Mouse (Mus musculus): Measurements from ENCODE around the gene Hbq1a.

GRCm38 (mm10) chr11:32250880-32251763 lies 48.7 kb upstream of the Hbq1a start:
- TF ChIP-seq ZC3H11A (IDR thresholded peaks at IDR 0.05; ENCODE audit: low read depth, low read length) (no peak), CTCF (IDR thresholded peaks at IDR 0.05 in 2 of 3, conservative IDR thresholded peaks at IDR 0.05 in 1 of 3; ENCODE audit: control insufficient read depth in 1 of 3, insufficient read depth in 1 of 3, low read depth in 2 of 3, low read length in 3 of 3, poor library complexity in 1 of 3, severe bottlenecking in 1 of 3) (no peak), SIN3A (IDR thresholded peaks at IDR 0.05; ENCODE audit: low read length) (peak; percentile 89), POLR2A (IDR thresholded peaks at IDR 0.05; ENCODE audit: control insufficient read depth in 1 of 2, insufficient read depth in 1 of 2, low read depth in 1 of 2, low read length in 2 of 2, poor library complexity in 1 of 2) (no peak), TCF12 (IDR thresholded peaks at IDR 0.05; ENCODE audit: low read depth, low read length) (peak; percentile 95)

Data from MEL (cell line).